Mouse (Mus musculus) frontal cortex, adult 2 months (tissue): Measurements from ENCODE around the gene Cyb5b. TPM values are rescaled to one million over a fixed set of nuclear protein-coding genes. Genes with fewer than 3 reads are reported as not detected.
"Not testable (repeated sequence)": the region's sequence is repeated elsewhere in the genome, so short reads cannot be mapped to it uniquely, and the experiment has no call there.

ENCODE experiments used
- DNase-seq, 2 experiments: peaks; one replicate each; pipeline ENCODE4 v3.0.0; 2022; ENCODE audit warnings: low spot score in 1 of 2; ENCODE audit errors: extremely low spot score in 1 of 2
- polyA plus RNA-seq: library from polyadenylated mRNA; depleted of rRNA; stranded (reverse); fragments of >200 nt; gene quantifications from 2 replicates; pipeline ENCODE4 v1.2.3, GENCODE M21; 2012; rRNA removed

Cyb5b gene
- polyA plus RNA-seq, result 108 TPM in 2 replicates

GRCm38 (mm10) chr8:107150404-107151157 lies at the start of gene Cyb5b:
Cyb5b (plus strand) TSS chr8:107150640.
- peak; percentile 85 to 96 for DNase-seq

- peak in 1 of 2 experiments; percentile 89 for DNase-seq
These were observed 45.9 kb upstream of the Cyb5b start for GRCm38 (mm10) chr8:107104547-107104946.

- not testable (repeated sequence) for DNase-seq
These were observed 42.4 kb upstream of the Cyb5b start for GRCm38 (mm10) chr8:107108089-107108488.

- DNase-seq, result no peak
These were observed 41.3 kb upstream of the Cyb5b start for GRCm38 (mm10) chr8:107108978-107109720.

- DNase-seq, result no peak
These were observed 40.5 kb upstream of the Cyb5b start for GRCm38 (mm10) chr8:107109816-107110435.

GRCm38 (mm10) chr8:107110629-107111330 lies 39.7 kb upstream of the Cyb5b start:
- DNase-seq, result no peak

GRCm38 (mm10) chr8:107111340-107112105 lies 38.9 kb upstream of the Cyb5b start:
- DNase-seq, result no peak

- DNase-seq, result no peak
These were observed 37.2 kb upstream of the Cyb5b start for GRCm38 (mm10) chr8:107113209-107113608.

GRCm38 (mm10) chr8:107114150-107115007 lies 36.1 kb upstream of the Cyb5b start:
- DNase-seq, result peak in 1 of 2 experiments; percentile 60

- no peak for DNase-seq
These were observed 35.5 kb upstream of the Cyb5b start for GRCm38 (mm10) chr8:107115008-107115320.

- peak; percentile 57 to 95 for DNase-seq
These were observed 34.4 kb upstream of the Cyb5b start for GRCm38 (mm10) chr8:107116023-107116422.

- DNase-seq, result no peak
These were observed 33.4 kb upstream of the Cyb5b start for GRCm38 (mm10) chr8:107117019-107117418.

- DNase-seq, result no peak
These were observed 31.6 kb upstream of the Cyb5b start for GRCm38 (mm10) chr8:107118803-107119233.

GRCm38 (mm10) chr8:107119412-107119811 lies 31.0 kb upstream of the Cyb5b start:
- no peak for DNase-seq

- DNase-seq, result no peak
These were observed 29.6 kb upstream of the Cyb5b start for GRCm38 (mm10) chr8:107120806-107121205.

- no peak for DNase-seq
These were observed 28.7 kb upstream of the Cyb5b start for GRCm38 (mm10) chr8:107121681-107122291.

GRCm38 (mm10) chr8:107123063-107123614 lies 27.3 kb upstream of the Cyb5b start:
- no peak for DNase-seq

- DNase-seq, result no peak
These were observed 26.1 kb upstream of the Cyb5b start for GRCm38 (mm10) chr8:107124343-107124742.
